Mouse (Mus musculus): ENCODE measurements at regions not wholly inside any gene's neighbourhood (a gene's known extent, or its start where the extent isn't known, plus 50 kb on each side); places are given as distances from the start of the nearest gene placed in this dataset.
A peak's percentile ranks its signal among the peaks of the same experiment; 100 is the strongest.

- DNase-seq = no peak
These were observed 186.4 kb upstream of the Mgmt start for GRCm38 (mm10) chr7:136708004-136708435.

- no peak for DNase-seq
These were observed 183.8 kb upstream of the Mgmt start for GRCm38 (mm10) chr7:136710653-136711052.

- no peak for DNase-seq
These were observed 181.3 kb upstream of the Mgmt start for GRCm38 (mm10) chr7:136712962-136713640.

GRCm38 (mm10) chr7:136727628-136728402 lies 166.6 kb upstream of the Mgmt start:
- no peak for DNase-seq

GRCm38 (mm10) chr7:136742171-136742570 lies 152.2 kb upstream of the Mgmt start:
- DNase-seq = peak in 1 of 2 experiments; percentile 11

GRCm38 (mm10) chr7:136745412-136745811 lies 149.0 kb upstream of the Mgmt start:
- no peak for DNase-seq

GRCm38 (mm10) chr7:136751477-136751876 lies 142.9 kb upstream of the Mgmt start:
- no peak for DNase-seq

GRCm38 (mm10) chr7:136754821-136755220 lies 139.6 kb upstream of the Mgmt start:
- peak; percentile 47 to 59 for DNase-seq

GRCm38 (mm10) chr7:136765026-136765425 lies 129.4 kb upstream of the Mgmt start:
- DNase-seq = no peak

GRCm38 (mm10) chr7:136767231-136767630 lies 127.2 kb upstream of the Mgmt start:
- peak; percentile 67 to 81 for DNase-seq

- no peak for DNase-seq
These were observed 113.7 kb upstream of the Mgmt start for GRCm38 (mm10) chr7:136780708-136781107.

GRCm38 (mm10) chr7:136791162-136791561 lies 103.3 kb upstream of the Mgmt start:
- DNase-seq = peak; percentile 27 to 54

- peak; percentile 43 to 68 for DNase-seq
These were observed 102.3 kb upstream of the Mgmt start for GRCm38 (mm10) chr7:136792131-136792530.

GRCm38 (mm10) chr7:136796415-136796814 lies 98.0 kb upstream of the Mgmt start:
- peak; percentile 50 to 52 for DNase-seq

GRCm38 (mm10) chr7:136797780-136798435 lies 96.5 kb upstream of the Mgmt start:
- DNase-seq = no peak

- no peak for DNase-seq
These were observed 95.8 kb upstream of the Mgmt start for GRCm38 (mm10) chr7:136798605-136799004.

GRCm38 (mm10) chr7:136807101-136807500 lies 87.3 kb upstream of the Mgmt start:
- DNase-seq = no peak

GRCm38 (mm10) chr7:136807968-136808367 lies 86.4 kb upstream of the Mgmt start:
- DNase-seq = no peak

- DNase-seq = no peak
These were observed 84.8 kb upstream of the Mgmt start for GRCm38 (mm10) chr7:136809576-136809975.

- DNase-seq = no peak
These were observed 80.6 kb upstream of the Mgmt start for GRCm38 (mm10) chr7:136813691-136814325.

- no peak for DNase-seq
These were observed 79.7 kb upstream of the Mgmt start for GRCm38 (mm10) chr7:136814751-136815150.

GRCm38 (mm10) chr7:136820291-136820690 lies 74.1 kb upstream of the Mgmt start:
- no peak for DNase-seq

GRCm38 (mm10) chr7:136825647-136826046 lies 68.8 kb upstream of the Mgmt start:
- DNase-seq = no peak
